Mouse (Mus musculus) thymus, postnatal 4 days (tissue): ENCODE measurements around the gene Isl2.

ENCODE experiments used
- DNase-seq: peaks from one replicate; pipeline ENCODE4 v3.0.0; 2021

Isl2 gene

DNA sequence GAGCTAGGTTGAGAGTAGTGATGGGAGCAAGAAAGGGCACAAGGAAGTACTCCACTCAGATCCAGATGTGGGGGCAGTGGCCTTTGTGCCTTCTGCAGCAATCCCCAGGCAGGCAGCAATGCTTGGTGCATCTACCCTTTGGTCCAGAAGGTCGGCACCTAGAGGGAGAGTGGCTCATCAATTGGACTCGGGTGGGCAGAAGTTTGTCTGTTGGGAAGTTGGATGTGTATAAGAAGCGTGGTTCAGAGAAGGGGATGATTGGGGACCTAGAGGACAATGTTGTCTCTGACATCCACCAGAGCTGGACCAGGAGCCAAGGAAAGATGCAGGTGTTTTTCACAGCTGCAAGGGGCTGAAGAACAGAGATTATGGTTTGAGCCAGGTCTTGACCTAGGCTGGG, 10.4 kb downstream of the Isl2 start:
- no peak for DNase-seq

DNA sequence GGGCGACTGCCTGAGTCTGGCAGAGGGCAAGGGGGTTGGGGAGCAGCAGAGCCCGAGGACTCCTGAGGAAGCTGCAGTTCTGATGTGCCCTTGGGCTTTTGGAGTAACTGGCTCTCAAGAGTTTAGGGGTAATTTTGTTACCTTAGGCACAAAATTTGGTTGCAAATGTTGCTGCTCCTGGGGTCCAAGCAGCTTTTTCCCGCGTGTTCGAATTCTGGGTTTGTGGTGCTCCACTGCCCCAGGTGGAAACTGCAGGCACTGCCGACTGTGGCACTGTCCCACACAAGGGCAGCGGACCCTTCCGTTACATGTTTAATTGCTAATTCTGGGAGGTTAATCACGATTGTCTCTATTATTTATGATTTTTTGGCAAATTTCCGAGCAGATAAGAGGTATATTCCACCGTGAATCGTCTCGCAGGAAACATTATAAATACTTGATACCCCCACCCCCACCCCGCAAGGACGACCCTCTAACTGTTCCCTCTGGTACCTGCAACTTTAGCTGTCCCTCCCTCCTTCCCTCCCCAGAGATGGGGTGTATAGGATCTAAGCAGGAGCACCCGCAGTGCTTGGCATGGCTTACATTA, 10.9 kb downstream of the Isl2 start:
- DNase-seq: no peak

DNA sequence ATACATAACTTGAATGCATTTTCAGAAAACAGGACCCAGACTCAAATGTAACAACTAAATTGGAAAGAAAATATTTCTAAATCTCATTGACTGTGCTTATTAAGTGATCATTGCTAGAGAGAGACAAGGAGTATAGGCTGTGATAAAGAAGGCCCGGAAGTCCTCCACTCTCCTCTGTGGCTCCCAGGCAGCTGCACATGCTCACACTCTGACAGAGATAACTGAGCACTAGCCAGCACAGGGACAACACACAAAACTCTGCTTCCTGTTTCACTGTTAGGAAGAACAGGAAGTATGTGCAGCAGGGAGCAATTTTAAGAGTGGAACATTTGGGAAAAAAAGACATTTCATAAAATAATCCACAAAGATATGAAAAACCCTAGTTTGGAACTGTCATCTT, 16.5 kb downstream of the Isl2 start:
- no peak for DNase-seq

DNA sequence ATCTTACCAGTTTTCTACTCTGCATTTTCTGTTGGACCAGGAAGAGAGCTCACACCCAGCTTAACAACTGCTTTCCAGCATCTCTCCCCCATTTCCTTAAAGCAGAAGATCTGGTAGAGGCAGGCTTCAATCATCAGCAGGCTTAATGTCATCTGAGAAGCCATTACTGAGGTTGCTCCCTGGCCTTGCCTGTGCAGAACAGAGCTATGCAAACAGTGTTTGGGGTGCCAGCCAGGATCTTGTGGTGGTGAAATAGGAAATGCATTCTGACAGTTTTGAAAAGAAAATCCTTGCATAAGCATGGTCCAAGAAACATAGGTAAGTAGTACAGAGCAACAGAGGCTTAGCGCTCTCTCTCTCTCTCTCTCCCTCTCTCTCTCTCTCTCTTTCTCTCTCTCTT, 22.5 kb downstream of the Isl2 start:
- DNase-seq: no peak

DNA sequence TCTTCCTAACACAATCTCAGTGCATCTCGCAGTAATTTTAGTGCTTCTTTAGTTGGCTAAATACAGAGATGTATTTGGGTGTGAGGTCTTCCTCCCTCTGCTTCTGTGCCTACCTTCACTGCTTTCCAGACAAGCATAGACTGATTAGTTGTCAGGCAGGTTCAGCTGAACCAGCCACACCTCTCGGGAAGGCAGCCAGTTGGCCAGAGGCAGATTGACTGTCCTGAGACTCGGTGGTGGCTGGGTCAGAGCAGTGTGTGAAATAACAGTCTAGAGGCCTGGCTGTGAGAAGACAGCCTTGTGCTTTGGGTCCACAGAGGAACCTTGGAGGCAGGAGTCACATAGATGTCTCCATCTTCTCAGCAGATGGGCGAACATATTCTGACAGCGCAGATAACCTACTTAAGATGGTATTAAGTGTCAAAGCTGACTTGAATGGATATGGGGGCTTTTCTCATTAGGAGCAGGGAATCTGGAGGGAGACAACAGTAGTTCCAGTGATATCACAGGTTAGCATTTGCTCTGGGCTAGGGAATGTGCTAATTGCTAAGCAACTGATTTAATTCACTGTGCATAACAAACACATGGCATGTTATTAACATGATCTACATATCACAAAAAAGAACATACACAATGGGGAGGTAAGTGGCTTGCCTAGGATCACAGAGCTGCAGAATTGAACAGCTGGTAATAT, 30.1 kb downstream of the Isl2 start:
- no peak for DNase-seq

DNA sequence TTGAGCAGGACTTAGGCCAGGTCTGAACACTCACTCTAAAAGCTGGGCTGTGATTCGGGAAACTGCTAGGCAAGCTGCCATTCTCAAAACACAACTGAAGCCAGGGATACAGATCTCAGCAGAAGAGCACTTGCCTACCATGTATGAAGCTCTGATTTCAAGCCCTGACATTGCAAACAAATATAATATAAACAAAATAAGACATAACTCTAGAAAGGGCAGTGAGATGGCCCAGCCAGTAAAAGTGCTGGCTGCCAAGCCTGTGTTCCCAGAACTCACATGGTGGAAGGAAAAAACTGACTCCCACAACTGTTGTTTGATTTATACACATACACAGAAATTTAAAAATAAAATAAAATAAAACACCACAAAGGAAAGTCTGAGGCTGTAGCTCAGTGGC, 32.6 kb downstream of the Isl2 start:
- no peak for DNase-seq

DNA sequence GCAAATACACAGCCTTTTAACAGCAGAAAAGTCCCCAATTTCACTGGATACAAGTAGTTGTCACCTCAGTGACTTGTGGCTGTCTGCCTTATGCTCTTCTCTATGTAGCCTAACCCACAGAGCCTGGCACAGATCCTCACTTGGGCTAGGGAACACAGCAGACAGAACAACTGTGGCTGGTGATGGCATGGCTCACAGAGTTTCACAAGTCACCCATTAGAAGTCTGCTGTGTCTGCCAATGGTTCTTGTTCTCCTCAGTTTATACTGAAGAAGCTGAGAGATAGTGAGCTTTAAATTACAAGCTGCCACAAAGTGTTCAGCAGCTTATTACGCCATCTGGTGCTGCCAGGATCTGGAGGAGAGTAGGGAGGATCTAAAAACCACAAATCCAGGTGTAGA, 38.1 kb downstream of the Isl2 start:
- no peak for DNase-seq

DNA sequence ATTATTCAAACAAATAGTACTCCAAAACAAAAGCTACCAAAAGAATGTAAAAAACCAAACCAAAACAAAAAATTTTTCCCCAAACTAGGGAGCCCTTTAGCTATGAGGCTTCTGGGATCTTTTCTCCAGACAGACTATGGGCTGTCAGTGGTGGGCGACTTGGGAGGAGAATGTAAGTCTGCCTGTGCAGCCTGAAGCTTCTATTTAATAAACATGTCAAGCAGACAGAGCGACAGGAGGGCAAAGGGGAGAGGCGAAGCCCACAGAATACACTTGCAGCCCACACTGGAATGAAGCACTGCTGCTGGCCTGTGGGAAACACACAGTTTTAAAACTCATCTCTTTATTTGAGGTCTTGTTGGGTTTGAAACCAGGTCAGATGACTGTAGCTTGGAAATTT, 42.9 kb downstream of the Isl2 start:
- no peak for DNase-seq

DNA sequence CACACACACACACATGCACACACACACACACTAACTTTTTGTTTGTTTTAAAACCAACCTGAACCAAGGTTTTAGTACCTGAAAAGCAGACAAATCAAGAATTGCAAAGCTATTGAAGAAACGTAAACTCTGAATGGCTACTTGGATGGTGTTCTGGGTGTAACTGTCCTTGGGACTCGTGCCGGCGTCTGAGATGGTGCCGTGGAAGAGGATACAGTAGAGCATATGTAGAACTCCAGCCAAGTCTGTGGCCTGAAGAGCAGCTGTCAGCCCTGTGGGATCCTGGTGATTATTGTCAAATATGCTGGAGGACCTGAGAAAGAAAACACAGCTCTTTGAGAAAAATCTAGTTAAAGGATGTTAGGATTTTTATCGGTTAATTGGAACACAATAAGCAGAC, 47.7 kb downstream of the Isl2 start:
- DNase-seq: no peak
